Mouse (Mus musculus) heart, embryonic 16.5 days (tissue): ENCODE measurements around the gene Dstn. TPM values are rescaled to one million over a fixed set of nuclear protein-coding genes. Genes with fewer than 3 reads are reported as not detected.

Experiments used
- ATAC-seq: fragments of 200-750 bp; cut with Nextera tagmentation; replicated peaks from 2 replicates; pipeline ENCODE4 v1.8.0; 2017; ENCODE audit warnings: moderate number of reproducible peaks; ENCODE audit not compliant: insufficient read depth, low FRiP score; ENCODE audit errors: extremely low read depth
- H3K27ac ChIP-seq: fragments of 300-500 bp; sonication (generic); 2 replicates; pipeline ENCODE4 v1.5.1; 2014; ENCODE audit warnings: mild to moderate bottlenecking, low read length, control low read depth, moderate library complexity
- H3K27me3 ChIP-seq: fragments of 300-500 bp; sonication (generic); 2 replicates; pipeline ENCODE4 v1.6.1; 2014; ENCODE audit warnings: low read length, mixed read lengths; ENCODE audit not compliant: control insufficient read depth, insufficient read depth
- H3K36me3 ChIP-seq: fragments of 300-500 bp; sonication (generic); 2 replicates; pipeline ENCODE4 v1.6.1; 2014; ENCODE audit not compliant: control insufficient read depth, insufficient read depth
- H3K4me1 ChIP-seq: fragments of 300-500 bp; sonication (generic); 2 replicates; pipeline ENCODE4 v1.6.1; 2014; ENCODE audit warnings: low read length, mixed read lengths; ENCODE audit not compliant: control insufficient read depth, insufficient read depth
- H3K4me2 ChIP-seq: fragments of 300-500 bp; sonication (generic); 2 replicates; pipeline ENCODE4 v1.6.1; 2014; ENCODE audit warnings: low read depth, mild to moderate bottlenecking, control low read depth, low read length
- H3K4me3 ChIP-seq: fragments of 300-500 bp; sonication (generic); 2 replicates; pipeline ENCODE4 v1.5.1; 2014; ENCODE audit warnings: mild to moderate bottlenecking, control low read depth, low read length
- H3K9ac ChIP-seq: fragments of 300-500 bp; sonication (generic); 2 replicates; pipeline ENCODE4 v1.6.1; 2014; ENCODE audit warnings: low read length, control low read depth
- H3K9me3 ChIP-seq: fragments of 300-500 bp; sonication (generic); replicated peaks from 2 replicates; pipeline ENCODE4 v1.6.1; 2016; ENCODE audit warnings: low read length; ENCODE audit not compliant: control insufficient read depth
- WGBS: fragments of 180-500 bp; shearing (Covaris S2); extraction: QIAGEN DNeasy Blood & Tissue Kit; methylation state at CpG from one replicate; pipeline ENCODE4 v1.1.7; 2014; 5-methylcytosine and 5-hydroxymethylcytosine counted together
- polyA plus RNA-seq: library from polyadenylated mRNA; unstranded; fragments of >200 nt; fragmentation: Nextera tagmentation; extraction: Ambion mirVana; gene quantifications from 2 replicates; pipeline ENCODE4 v1.2.1, GENCODE M21; 2015

Gene Dstn
- polyA plus RNA-seq, 1 experiment from 2014 or later = 944 TPM

- no peaks in the 10 kb centered on the region for H3K4me1 ChIP-seq
- no peak overlapping the region for H3K27ac ChIP-seq
- no peaks in the 10 kb centered on the region for H3K27me3 ChIP-seq
- H3K9ac ChIP-seq = no peak overlapping the region
- no peak for ATAC-seq
- H3K4me2 ChIP-seq = no peak overlapping the region
- peaks cover 75% of the 10 kb centered on the region for H3K36me3 ChIP-seq
- peaks cover 3% of the 10 kb centered on the region; the same call in 1 of the 2 replicates for H3K9me3 ChIP-seq
- WGBS = 100% methylated on average over 1 of the region's 1 CpGs
- no peak overlapping the region for H3K4me3 ChIP-seq
Measured at GRCm38 (mm10) chr2:143963318-143963717, 48.2 kb downstream of the Dstn start.

GRCm38 (mm10) chr2:143969260-143969659 is 54.1 kb downstream of the Dstn start:
- Histone ChIP-seq H3K4me3 (no peak overlapping the region), H3K9me3 (no peaks in the 10 kb centered on the region), H3K27ac (no peak overlapping the region), H3K4me2 (no peak overlapping the region), H3K27me3 (no peaks in the 10 kb centered on the region), H3K4me1 (peaks cover 3% of the 10 kb centered on the region; the same call in 1 of the 2 replicates), H3K9ac (no peak overlapping the region), H3K36me3 (peaks cover 76% of the 10 kb centered on the region)
- ATAC-seq = no peak
- WGBS = 85% methylated on average over 7 of the region's 7 CpGs

GRCm38 (mm10) chr2:143970841-143971240 is 55.7 kb downstream of the Dstn start:
- no peaks in the 10 kb centered on the region for H3K27me3 ChIP-seq
- H3K9ac ChIP-seq = no peak overlapping the region
- H3K4me2 ChIP-seq = no peak overlapping the region
- H3K27ac ChIP-seq = no peak overlapping the region
- peaks cover 3% of the 10 kb centered on the region; the same call in 1 of the 2 replicates for H3K4me1 ChIP-seq
- peaks cover 61% of the 10 kb centered on the region for H3K36me3 ChIP-seq
- 65% methylated on average over 2 of the region's 2 CpGs for WGBS
- no peaks in the 10 kb centered on the region for H3K9me3 ChIP-seq
- ATAC-seq = no peak
- no peak overlapping the region for H3K4me3 ChIP-seq

- Histone ChIP-seq H3K4me2 (no peak overlapping the region), H3K9me3 (no peaks in the 10 kb centered on the region), H3K27ac (no peak overlapping the region), H3K9ac (no peak overlapping the region), H3K4me1 (peaks cover 3% of the 10 kb centered on the region; the same call in 1 of the 2 replicates), H3K27me3 (no peaks in the 10 kb centered on the region), H3K36me3 (peaks cover 50% of the 10 kb centered on the region), H3K4me3 (no peak overlapping the region)
- ATAC-seq = no peak
- WGBS = 81% methylated on average over 2 of the region's 2 CpGs
Measured at GRCm38 (mm10) chr2:143971887-143972286, 56.8 kb downstream of the Dstn start.

GRCm38 (mm10) chr2:143973161-143973560 is 58.0 kb downstream of the Dstn start:
- no peak for ATAC-seq
- WGBS = 88% methylated on average over 7 of the region's 7 CpGs
- peaks cover 3% of the 10 kb centered on the region; the same call in 1 of the 2 replicates for H3K4me1 ChIP-seq

GRCm38 (mm10) chr2:143975146-143975649 is 60.1 kb downstream of the Dstn start:
- Histone ChIP-seq H3K9ac (no peak overlapping the region), H3K27me3 (no peaks in the 10 kb centered on the region), H3K36me3 (peaks cover 31% of the 10 kb centered on the region), H3K4me3 (no peak overlapping the region), H3K9me3 (no peaks in the 10 kb centered on the region), H3K27ac (no peak overlapping the region), H3K4me1 (peaks cover 3% of the 10 kb centered on the region; the same call in 1 of the 2 replicates), H3K4me2 (no peak overlapping the region)
- no peak for ATAC-seq
- 91% methylated on average over 5 of the region's 5 CpGs for WGBS

More at GRCm38 (mm10) chr2:143973161-143973560, 58.0 kb downstream of the Dstn start:
- no peak overlapping the region for H3K4me3 ChIP-seq
- no peak overlapping the region for H3K4me2 ChIP-seq
- H3K9me3 ChIP-seq = no peaks in the 10 kb centered on the region
- H3K27ac ChIP-seq = no peak overlapping the region
- H3K36me3 ChIP-seq = peaks cover 41% of the 10 kb centered on the region
- no peak overlapping the region for H3K9ac ChIP-seq
- H3K27me3 ChIP-seq = no peaks in the 10 kb centered on the region

GRCm38 (mm10) chr2:143978444-143979147 is 63.5 kb downstream of the Dstn start:
- Histone ChIP-seq H3K9ac (no peak overlapping the region), H3K4me3 (no peak overlapping the region), H3K27ac (no peak overlapping the region), H3K27me3 (no peaks in the 10 kb centered on the region), H3K4me1 (0 out of 2 replicates have a peak, but pooled peaks cover 3% of the 10 kb centered on the region), H3K4me2 (no peak overlapping the region), H3K9me3 (no peaks in the 10 kb centered on the region), H3K36me3 (peaks cover 8% of the 10 kb centered on the region)
- no peak for ATAC-seq
- WGBS = 90% methylated on average over 8 of the region's 8 CpGs

GRCm38 (mm10) chr2:143980781-143981398 is 65.8 kb downstream of the Dstn start:
- H3K27ac ChIP-seq = no peak overlapping the region
- H3K36me3 ChIP-seq = peaks cover 10% of the 10 kb centered on the region; the same call in 1 of the 2 replicates
- no peaks in the 10 kb centered on the region for H3K27me3 ChIP-seq
- 31% methylated on average over 6 of the region's 6 CpGs for WGBS
- H3K4me2 ChIP-seq = no peak overlapping the region
- peak; percentile 68 for ATAC-seq
- no peak overlapping the region for H3K9ac ChIP-seq
- H3K4me3 ChIP-seq = no peak overlapping the region
- no peaks in the 10 kb centered on the region for H3K9me3 ChIP-seq
- H3K4me1 ChIP-seq = 0 out of 2 replicates have a peak, but pooled peaks cover 3% of the 10 kb centered on the region

GRCm38 (mm10) chr2:143982152-143982551 is 67.0 kb downstream of the Dstn start:
- no peak overlapping the region for H3K9ac ChIP-seq
- H3K36me3 ChIP-seq = peaks cover 10% of the 10 kb centered on the region; the same call in 1 of the 2 replicates
- H3K27me3 ChIP-seq = no peaks in the 10 kb centered on the region
- 0 out of 2 replicates have a peak, but pooled peaks cover 3% of the 10 kb centered on the region for H3K4me1 ChIP-seq
- no peak overlapping the region for H3K4me3 ChIP-seq
- H3K4me2 ChIP-seq = no peak overlapping the region
- whole genome bisulfite sequencing = 89% methylated on average over 4 of the region's 4 CpGs
- H3K9me3 ChIP-seq = no peaks in the 10 kb centered on the region
- ATAC-seq = no peak
- no peak overlapping the region for H3K27ac ChIP-seq
